Comparison of ENCODE assay signal across 30 mouse cellular contexts in genomic region chr10:18772537-18773179, GRCm38 (mm10). TPM values are rescaled to one million over a fixed set of nuclear protein-coding genes. Genes with fewer than 3 reads are reported as not detected.
DNase-seq lines count a peak whose midpoint lies in the region; ATAC-seq and TF ChIP-seq lines count a peak whose summit lies in the region.
"Had no signal": no experiment of that assay in that cellular context is flagged by ENCODE, and none has a peak within 500 bp of the region (broad histone marks: within the 10 kb centered on the region; RNA-seq: fewer than 3 reads in every experiment).

No protein-coding gene starts in this region.

- WGBS in forebrain, embryonic 14.5 days, result 49% methylated on average over 4 of the region's 4 CpGs
- WGBS in forebrain, embryonic 12.5 days, result 70% methylated on average over 4 of the region's 4 CpGs
- WGBS in hindbrain, postnatal 0 days, result 49% methylated on average over 4 of the region's 4 CpGs
- WGBS in hindbrain, embryonic 16.5 days, result 51% methylated on average over 4 of the region's 4 CpGs
- 45% methylated on average over 4 of the region's 4 CpGs for WGBS in heart, postnatal 0 days

- no peak overlapping the region for H3K4me2 ChIP-seq in forebrain, embryonic 14.5 days (ENCODE audit: low read length)
- no peak overlapping the region for H3K4me2 ChIP-seq in forebrain, embryonic 12.5 days
- H3K4me2 ChIP-seq in hindbrain, postnatal 0 days (ENCODE audit: low read depth, low read length), result no peak overlapping the region
- no peak overlapping the region for H3K4me2 ChIP-seq in hindbrain, embryonic 16.5 days (ENCODE audit: low read length)
- no peak overlapping the region for H3K4me2 ChIP-seq in heart, postnatal 0 days (ENCODE audit: low read depth, low read length)
- H3K4me2 ChIP-seq: embryonic facial prominence, embryonic 12.5 days; hindbrain, embryonic 12.5 days had no signal

- DNase-seq in forebrain, embryonic 14.5 days (ENCODE audit: low spot score), result peak; percentile 62
- DNase-seq in hindbrain, postnatal 0 days (ENCODE audit: low spot score), result peak; percentile 20
- DNase-seq in brain, adult 2 months (ENCODE audit: low read depth, low spot score), result peak; percentile 22
- DNase-seq in heart, postnatal 0 days (ENCODE audit: low spot score), result peak; percentile 54
- no peak for DNase-seq in kidney, postnatal 14 days
- DNase-seq: cerebellum, adult 18-20 months; cerebellum, postnatal 25 days; gastrocnemius, adult 2 months; kidney, adult 18-20 months; layer of hippocampus, adult 9-11 months; thymus, postnatal 14 days had no signal

- no peak overlapping the region for H3K27ac ChIP-seq in forebrain, embryonic 14.5 days (ENCODE audit: low read depth, low read length)
- no peak overlapping the region for H3K27ac ChIP-seq in forebrain, embryonic 12.5 days
- H3K27ac ChIP-seq in hindbrain, postnatal 0 days, result no peak overlapping the region
- no peak overlapping the region for H3K27ac ChIP-seq in hindbrain, embryonic 16.5 days (ENCODE audit: low read depth, low read length)
- peak overlapping the region; percentile 36; the same call in 1 of the 2 replicates for H3K27ac ChIP-seq in heart, postnatal 0 days (ENCODE audit: low read depth)
- H3K27ac ChIP-seq: embryonic facial prominence, embryonic 12.5 days; gastrocnemius, adult 2 months; hindbrain, embryonic 12.5 days; liver, embryonic 14.5 days; macrophage had no signal

- no peak for TF ChIP-seq CTCF in hindbrain, postnatal 0 days (IDR thresholded peaks at IDR 0.05; ENCODE audit: low read depth)
- TF ChIP-seq CTCF in heart, postnatal 0 days (IDR thresholded peaks at IDR 0.05; ENCODE audit: low read depth), result no peak

- H3K9me3 ChIP-seq in forebrain, embryonic 14.5 days (replicated peaks; ENCODE audit: control insufficient read depth, low read length), result no peaks in the 10 kb centered on the region
- H3K9me3 ChIP-seq in forebrain, embryonic 12.5 days, result no peaks in the 10 kb centered on the region
- H3K9me3 ChIP-seq in hindbrain, postnatal 0 days (ENCODE audit: low read length), result no peaks in the 10 kb centered on the region
- no peaks in the 10 kb centered on the region for H3K9me3 ChIP-seq in hindbrain, embryonic 16.5 days (ENCODE audit: control insufficient read depth, low read length)
- H3K9me3 ChIP-seq in heart, postnatal 0 days (replicated peaks; ENCODE audit: control insufficient read depth, low read length), result no peaks in the 10 kb centered on the region
- H3K9me3 ChIP-seq: embryonic facial prominence, embryonic 12.5 days; hindbrain, embryonic 12.5 days had no signal

- no peak overlapping the region for H3K9ac ChIP-seq in forebrain, embryonic 14.5 days (ENCODE audit: low read length)
- H3K9ac ChIP-seq in forebrain, embryonic 12.5 days, result no peak overlapping the region
- no peak overlapping the region for H3K9ac ChIP-seq in hindbrain, postnatal 0 days (replicated peaks; ENCODE audit: low read length)
- no peak overlapping the region for H3K9ac ChIP-seq in hindbrain, embryonic 16.5 days (ENCODE audit: low read depth, low read length)
- H3K9ac ChIP-seq in heart, postnatal 0 days (replicated peaks; ENCODE audit: low read depth, low read length), result no peak overlapping the region
- H3K9ac ChIP-seq: embryonic facial prominence, embryonic 12.5 days; hindbrain, embryonic 12.5 days; liver, embryonic 14.5 days had no signal

- no peaks in the 10 kb centered on the region; the same call in 1 of the 2 replicates for H3K4me1 ChIP-seq in forebrain, embryonic 14.5 days (ENCODE audit: control insufficient read depth, insufficient read depth, low read length)
- H3K4me1 ChIP-seq in forebrain, embryonic 12.5 days, result no peaks in the 10 kb centered on the region
- H3K4me1 ChIP-seq in hindbrain, postnatal 0 days (ENCODE audit: insufficient read depth, low read length), result no peaks in the 10 kb centered on the region
- no peaks in the 10 kb centered on the region for H3K4me1 ChIP-seq in hindbrain, embryonic 16.5 days (ENCODE audit: control insufficient read depth, insufficient read depth, low read depth, low read length)
- peaks cover 8% of the 10 kb centered on the region; the same call in 1 of the 2 replicates for H3K4me1 ChIP-seq in heart, postnatal 0 days (ENCODE audit: control insufficient read depth, insufficient read depth)

- no peaks in the 10 kb centered on the region for H3K27me3 ChIP-seq in forebrain, embryonic 14.5 days (replicated peaks; ENCODE audit: control insufficient read depth, insufficient read depth, low read length)
- no peaks in the 10 kb centered on the region for H3K27me3 ChIP-seq in forebrain, embryonic 12.5 days
- H3K27me3 ChIP-seq in hindbrain, postnatal 0 days (ENCODE audit: insufficient read depth, low read length), result no peaks in the 10 kb centered on the region
- no peaks in the 10 kb centered on the region for H3K27me3 ChIP-seq in hindbrain, embryonic 16.5 days (replicated peaks; ENCODE audit: control insufficient read depth, insufficient read depth, low read length)
- H3K27me3 ChIP-seq in heart, postnatal 0 days (ENCODE audit: control insufficient read depth, insufficient read depth, low read length), result no peaks in the 10 kb centered on the region
- H3K27me3 ChIP-seq: embryonic facial prominence, embryonic 12.5 days; hindbrain, embryonic 12.5 days had no signal

- no peak for TF ChIP-seq EP300 in heart, postnatal 0 days (IDR thresholded peaks at IDR 0.05; ENCODE audit: low read depth)

- H3K4me3 ChIP-seq in forebrain, embryonic 14.5 days (ENCODE audit: low read depth, low read length), result no peak overlapping the region
- no peak overlapping the region for H3K4me3 ChIP-seq in forebrain, embryonic 12.5 days (replicated peaks)
- no peak overlapping the region for H3K4me3 ChIP-seq in hindbrain, postnatal 0 days (ENCODE audit: low read length)
- H3K4me3 ChIP-seq in hindbrain, embryonic 16.5 days (ENCODE audit: low read length), result no peak overlapping the region
- H3K4me3 ChIP-seq in heart, postnatal 0 days (ENCODE audit: low read depth, low read length), result no peak overlapping the region
- H3K4me3 ChIP-seq: embryonic facial prominence, embryonic 12.5 days; gastrocnemius, adult 2 months; hindbrain, embryonic 12.5 days had no signal

- peak; percentile 54; the same call in 1 of the 2 replicates for ATAC-seq in forebrain, embryonic 14.5 days
- no peak for ATAC-seq in forebrain, embryonic 12.5 days (ENCODE audit: low FRiP score)
- no peak for ATAC-seq in hindbrain, postnatal 0 days
- ATAC-seq in hindbrain, embryonic 16.5 days, result no peak
- ATAC-seq in heart, postnatal 0 days (ENCODE audit: insufficient read depth, low read depth), result peak; percentile 51
- ATAC-seq: CD4-positive, CD25-positive, alpha-beta regulatory T cell, adult 4 months; inflammation-experienced regulatory T-cells, adult 6 months had no signal

- H3K36me3 ChIP-seq in forebrain, embryonic 14.5 days (ENCODE audit: control insufficient read depth, insufficient read depth, low read length), result no peaks in the 10 kb centered on the region
- no peaks in the 10 kb centered on the region for H3K36me3 ChIP-seq in forebrain, embryonic 12.5 days (replicated peaks)
- no peaks in the 10 kb centered on the region for H3K36me3 ChIP-seq in hindbrain, postnatal 0 days (ENCODE audit: insufficient read depth, low read length)
- H3K36me3 ChIP-seq in hindbrain, embryonic 16.5 days (ENCODE audit: control insufficient read depth, insufficient read depth, low read length), result no peaks in the 10 kb centered on the region
- H3K36me3 ChIP-seq in heart, postnatal 0 days (replicated peaks; ENCODE audit: control insufficient read depth, insufficient read depth, low read length), result no peaks in the 10 kb centered on the region
- H3K36me3 ChIP-seq: embryonic facial prominence, embryonic 12.5 days; hindbrain, embryonic 12.5 days had no signal

RNA-seq across cellular contexts. Expression of gene Gm4922, which starts 13.9 kb away (rescaled TPM):
- 0.26 TPM in 1 of 2 replicates, not detected in the other for polyA plus RNA-seq in forebrain, embryonic 14.5 days (2014; fragmentation: Nextera tagmentation; extraction: Ambion mirVana)
- 0.17 and 0.22 TPM in 2 replicates for polyA plus RNA-seq in forebrain, embryonic 12.5 days (2016; fragmentation: Nextera tagmentation; extraction: Ambion mirVana)
- total RNA-seq in hindbrain, postnatal 0 days (2014; rRNA removed), result not detected in 2 replicates
- 0.15 and 0.29 TPM in 2 replicates for polyA plus RNA-seq in hindbrain, postnatal 0 days (2015; fragmentation: Nextera tagmentation; extraction: Ambion mirVana)
- polyA plus RNA-seq in hindbrain, embryonic 16.5 days (2015; fragmentation: Nextera tagmentation; extraction: Ambion mirVana), result 0.48 and 0.55 TPM in 2 replicates
- not detected in 2 replicates for total RNA-seq in heart, postnatal 0 days (2014; rRNA removed; ENCODE audit: low replicate concordance)
- not detected in 2 replicates for polyA plus RNA-seq in heart, postnatal 0 days (2015; fragmentation: Nextera tagmentation; extraction: Ambion mirVana)
- total RNA-seq: adrenal gland, postnatal 4 days; gastrocnemius, adult 2 months; gastrocnemius, postnatal 4 days; left cerebral cortex, adult 18-20 months; left cerebral cortex, postnatal 36 days; monocyte, adult 5-6 weeks had no signal
- polyA plus RNA-seq: CD4-positive, CD25-positive, alpha-beta regulatory T cell, adult 4 months; embryonic facial prominence, embryonic 12.5 days; heart, embryonic 14.5 days; inflammation-experienced regulatory T-cells, adult 6 months; large intestine, adult 2 months; limb, embryonic 14.5 days; liver, embryonic 14.5 days; lung, embryonic 16.5 days; macrophage; spleen, adult 2 months had no signal

RNA-seq across cellular contexts. Expression of gene Arfgef3, which starts 28.9 kb away (rescaled TPM):
- polyA plus RNA-seq in forebrain, embryonic 14.5 days (2014; fragmentation: Nextera tagmentation; extraction: Ambion mirVana), result 2.8 and 4.7 TPM in 2 replicates
- 2.1 and 2.2 TPM in 2 replicates for polyA plus RNA-seq in forebrain, embryonic 12.5 days (2016; fragmentation: Nextera tagmentation; extraction: Ambion mirVana)
- 34.5 and 39.0 TPM in 2 replicates for total RNA-seq in hindbrain, postnatal 0 days (2014; rRNA removed)
- polyA plus RNA-seq in hindbrain, postnatal 0 days (2015; fragmentation: Nextera tagmentation; extraction: Ambion mirVana), result 5.3 and 5.6 TPM in 2 replicates
- 6.3 and 6.5 TPM in 2 replicates for polyA plus RNA-seq in hindbrain, embryonic 16.5 days (2015; fragmentation: Nextera tagmentation; extraction: Ambion mirVana)
- 1.5 and 1.8 TPM in 2 replicates for total RNA-seq in heart, postnatal 0 days (2014; rRNA removed; ENCODE audit: low replicate concordance)
- polyA plus RNA-seq in heart, postnatal 0 days (2015; fragmentation: Nextera tagmentation; extraction: Ambion mirVana), result 0.12 and 0.14 TPM in 2 replicates
- total RNA-seq: monocyte, adult 5-6 weeks; neutrophil, adult 5-6 weeks had no signal

Comparison
In these comparisons a context has a peak if more than half of its experiments do, and no peak if none do; other contexts are left out.
1. ATAC-seq: peak in forebrain, embryonic 14.5 days (single experiment) and heart, postnatal 0 days (single experiment); none in forebrain, embryonic 12.5 days (single experiment), hindbrain, postnatal 0 days (single experiment) and hindbrain, embryonic 16.5 days (single experiment).